Mouse (Mus musculus) heart, postnatal 0 days (tissue): ENCODE measurements around the gene Swsap1.

Source experiments
- CTCF ChIP-seq: IDR thresholded peaks from 2 replicates; pipeline ENCODE4 v1.5.1; 2016; ENCODE audit warnings: antibody characterized with exemption, control low read depth, low read depth
- EP300 ChIP-seq: IDR thresholded peaks from 2 replicates; pipeline ENCODE4 v1.6.1; 2016; ENCODE audit warnings: antibody characterized with exemption, low read depth

DNA sequence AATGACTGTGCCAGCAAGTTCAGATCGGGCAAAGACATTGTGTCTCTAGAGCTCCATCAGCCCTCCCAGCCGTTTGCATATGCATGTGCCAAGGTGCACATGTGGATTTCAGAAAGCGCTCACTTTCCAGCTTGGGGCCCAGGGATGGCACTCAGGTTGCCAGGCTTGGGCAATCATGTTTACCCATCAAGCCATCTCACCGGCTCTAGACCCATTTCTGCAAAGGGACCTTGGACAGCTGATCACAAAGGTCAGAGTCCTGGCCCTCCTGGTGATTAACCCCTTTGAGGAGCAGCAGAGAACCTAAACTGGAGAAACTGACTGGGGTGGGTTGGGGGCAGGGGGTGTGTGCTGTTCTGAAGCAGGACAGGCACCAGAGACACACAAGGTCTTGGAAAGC is 36.7 kb downstream of the Swsap1 start:
- no peak for TF ChIP-seq CTCF
- TF ChIP-seq EP300 = no peak
